Mouse (Mus musculus) cortical plate, adult 2 months (tissue): Measurements from ENCODE around the gene Acsl4.

Experiments used
- CTCF ChIP-seq: fragments of 200-500 bp; IDR thresholded peaks from 2 replicates; pipeline ENCODE4 v1.5.1; 2011; ENCODE audit warnings: mild to moderate bottlenecking, control low read depth, low read length; ENCODE audit not compliant: insufficient read depth; ENCODE audit errors: extremely low read depth
- POLR2A ChIP-seq: fragments of 200-500 bp; IDR thresholded peaks from 2 replicates; pipeline ENCODE4 v1.6.1; 2011; ENCODE audit warnings: mild to moderate bottlenecking, low read length, control low read depth; ENCODE audit not compliant: insufficient read depth; ENCODE audit errors: extremely low read depth

GRCm38 (mm10) chrX:142390909-142391265, 552 bp upstream of the Acsl4 start:
- no peak for TF ChIP-seq POLR2A
- no peak for TF ChIP-seq CTCF
